Mouse (Mus musculus) embryo, embryonic 11.5 days (tissue): ENCODE measurements at regions not wholly inside any gene's neighbourhood (a gene's known extent, or its start where the extent isn't known, plus 50 kb on each side); places are given as distances from the start of the nearest gene placed in this dataset.

ENCODE experiments used
- DNase-seq: peaks from one replicate; pipeline ENCODE4 v3.0.0-alpha.2; 2012; ENCODE audit warnings: low read depth, low spot score

GRCm38 (mm10) chr8:44838431-44838830 is 96.8 kb upstream of the Fat1 start:
- DNase-seq: no peak

GRCm38 (mm10) chr8:44839504-44840209 is 95.6 kb upstream of the Fat1 start:
- DNase-seq: no peak

GRCm38 (mm10) chr8:44840646-44841045 is 94.6 kb upstream of the Fat1 start:
- no peak for DNase-seq

GRCm38 (mm10) chr8:44844362-44844761 is 90.9 kb upstream of the Fat1 start:
- no peak for DNase-seq

- no peak for DNase-seq
Measured at GRCm38 (mm10) chr8:44852223-44852622, 83.0 kb upstream of the Fat1 start.

- no peak for DNase-seq
Measured at GRCm38 (mm10) chr8:44855115-44855514, 80.1 kb upstream of the Fat1 start.

GRCm38 (mm10) chr8:44867202-44867601 is 68.0 kb upstream of the Fat1 start:
- no peak for DNase-seq

- no peak for DNase-seq
Measured at GRCm38 (mm10) chr8:44867666-44868065, 67.6 kb upstream of the Fat1 start.

GRCm38 (mm10) chr8:44877066-44877465 is 58.2 kb upstream of the Fat1 start:
- DNase-seq: no peak

- no peak for DNase-seq
Measured at GRCm38 (mm10) chr8:44878208-44878607, 57.0 kb upstream of the Fat1 start.

GRCm38 (mm10) chr8:44879186-44879585 is 56.1 kb upstream of the Fat1 start:
- no peak for DNase-seq

- DNase-seq: no peak
Measured at GRCm38 (mm10) chr8:44884399-44885006, 50.7 kb upstream of the Fat1 start.
